Mouse (Mus musculus): ENCODE results near the gene Havcr1.
"Not testable (repeated sequence)": the region's sequence is repeated elsewhere in the genome, so short reads cannot be mapped to it uniquely, and the experiment has no call there.

Havcr1 gene

DNA sequence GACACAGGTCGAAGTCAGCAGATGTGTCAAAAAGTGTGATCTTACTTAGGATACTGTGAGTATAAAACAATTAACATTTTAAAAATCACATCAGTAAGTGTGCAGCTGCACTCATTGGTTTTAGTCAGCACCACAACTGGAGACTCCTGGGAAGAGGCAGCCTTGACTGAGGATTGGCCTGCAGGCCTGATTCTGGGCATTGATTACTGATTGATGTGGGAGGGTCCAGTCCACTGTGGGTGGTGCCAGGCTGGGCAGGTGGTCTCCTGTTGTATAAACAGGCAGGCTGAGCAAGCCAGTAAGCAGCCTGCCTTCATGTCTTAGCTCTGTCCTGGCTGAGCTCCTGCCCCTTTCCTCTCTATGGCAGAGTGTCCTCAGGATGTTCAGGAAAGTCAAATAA, at the start of gene Havcr1:
Gene Havcr1 (plus strand): TSS at position 5 of the 400 bp plus-strand sequence.
- DNase-seq, result not testable (repeated sequence)

DNA sequence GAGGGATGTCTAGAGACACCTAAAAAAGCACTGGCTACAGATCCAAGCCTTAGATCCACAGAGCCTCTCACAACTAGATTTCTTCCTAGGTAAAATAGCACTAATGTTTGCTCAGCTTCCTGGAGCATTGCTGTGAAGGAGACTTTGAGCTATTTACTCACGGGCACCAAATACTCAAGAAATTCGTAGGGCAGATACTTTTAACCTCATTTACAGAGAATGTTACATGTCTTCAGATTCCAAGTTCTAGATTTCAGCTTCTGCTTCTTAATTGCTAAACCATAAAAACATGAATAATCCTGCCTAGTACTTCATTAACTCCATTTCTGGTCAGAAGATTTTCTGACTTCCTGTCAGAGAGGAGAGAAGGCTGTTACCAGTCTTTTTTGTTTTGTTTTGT, 44.7 kb upstream of the Havcr1 start:
- no peak for DNase-seq

DNA sequence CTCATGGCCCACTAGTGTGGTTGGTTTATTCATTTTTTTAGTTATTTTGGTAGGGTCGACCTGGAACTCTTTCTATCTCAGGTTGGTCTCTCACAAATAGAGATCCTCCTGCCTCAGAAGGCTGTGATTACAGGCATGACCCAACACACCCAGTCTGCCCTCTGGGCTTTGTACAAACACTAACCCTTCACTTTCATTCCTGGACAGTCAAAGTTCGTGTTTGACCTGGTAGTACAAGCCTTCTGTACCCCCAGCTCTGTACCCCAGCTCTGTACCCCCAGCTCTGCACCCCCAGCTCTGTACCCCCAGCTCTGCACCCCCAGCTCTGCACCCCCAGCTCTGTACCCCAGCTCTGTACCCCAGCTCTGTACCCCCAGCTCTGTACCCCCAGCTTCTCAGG, 39.0 kb upstream of the Havcr1 start:
- not testable (repeated sequence) for DNase-seq

DNA sequence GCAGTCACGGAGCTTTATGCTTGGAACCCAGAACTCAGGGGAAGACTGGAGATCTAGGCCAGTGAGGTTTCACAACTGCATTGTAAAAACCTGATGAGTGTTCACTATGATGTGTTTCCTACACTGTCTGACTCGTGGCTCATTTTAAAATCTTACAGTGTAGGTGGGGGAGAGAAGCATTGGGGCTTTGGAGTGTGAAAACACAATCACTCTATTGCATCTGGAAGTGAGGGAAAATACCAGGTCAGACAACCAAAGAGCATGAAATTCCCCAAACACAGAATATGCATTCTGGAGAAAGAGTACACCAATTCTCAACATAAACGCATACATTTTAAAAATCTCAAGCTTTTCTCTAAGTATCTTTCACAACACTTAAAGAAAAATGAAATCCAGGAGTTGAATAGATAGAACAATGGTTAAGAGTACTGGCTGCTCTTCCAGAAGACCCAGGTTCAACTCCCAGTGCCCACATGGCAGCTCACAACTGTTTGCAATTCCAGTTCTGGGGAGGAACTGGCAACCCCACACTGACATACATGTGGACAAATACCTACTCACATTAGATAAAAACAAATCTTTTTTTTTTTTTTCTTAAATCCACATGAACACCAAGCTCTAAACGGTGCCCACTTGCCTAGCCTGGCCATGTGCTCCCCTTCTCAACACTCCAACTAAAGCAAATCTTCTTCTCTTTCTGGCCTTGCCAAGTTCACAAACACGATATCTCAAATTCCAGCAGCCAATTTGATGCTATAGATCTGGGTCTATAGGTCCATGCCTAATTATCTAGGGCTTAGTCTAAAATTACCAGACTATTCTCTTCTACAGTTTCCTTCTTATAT, 37.2 kb upstream of the Havcr1 start:
- DNase-seq, result no peak

DNA sequence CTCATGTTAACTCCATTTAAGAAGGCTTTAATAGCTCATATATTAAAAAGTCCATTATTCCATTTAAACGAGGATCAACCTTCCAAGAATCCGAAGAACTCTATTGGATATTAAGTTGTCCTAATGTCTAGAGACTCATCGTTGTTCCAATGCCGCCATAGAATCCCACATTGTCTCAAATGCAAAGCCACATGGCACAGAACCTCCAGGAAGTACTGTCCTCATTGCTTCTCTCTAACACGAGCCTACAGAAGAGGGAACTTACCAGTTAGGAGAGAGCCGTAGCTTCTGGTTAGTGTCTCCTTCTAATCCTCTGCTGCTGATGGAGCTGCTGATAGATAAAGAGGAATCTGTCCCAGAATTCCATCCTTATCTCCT, 36.6 kb upstream of the Havcr1 start:
- no peak for DNase-seq

DNA sequence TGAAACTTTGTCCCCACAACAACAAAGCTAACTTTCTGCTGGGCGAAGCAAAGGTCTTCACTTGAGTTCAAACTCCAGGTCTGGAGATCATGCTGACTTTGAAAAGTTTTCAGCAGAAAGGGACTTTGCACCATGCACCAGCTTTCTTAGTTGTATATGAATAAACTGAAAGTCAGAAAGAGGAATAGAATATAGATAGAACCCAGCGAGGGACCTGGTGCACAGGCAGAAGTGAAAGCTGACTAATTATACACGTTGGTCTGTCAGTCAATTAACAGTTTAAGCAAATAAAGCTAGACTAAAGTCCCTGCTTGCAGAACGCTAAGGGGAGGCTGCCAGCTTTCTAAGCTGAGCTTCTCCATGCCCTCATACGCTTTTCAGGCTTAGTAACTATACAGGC, 36.0 kb upstream of the Havcr1 start:
- DNase-seq, result no peak

DNA sequence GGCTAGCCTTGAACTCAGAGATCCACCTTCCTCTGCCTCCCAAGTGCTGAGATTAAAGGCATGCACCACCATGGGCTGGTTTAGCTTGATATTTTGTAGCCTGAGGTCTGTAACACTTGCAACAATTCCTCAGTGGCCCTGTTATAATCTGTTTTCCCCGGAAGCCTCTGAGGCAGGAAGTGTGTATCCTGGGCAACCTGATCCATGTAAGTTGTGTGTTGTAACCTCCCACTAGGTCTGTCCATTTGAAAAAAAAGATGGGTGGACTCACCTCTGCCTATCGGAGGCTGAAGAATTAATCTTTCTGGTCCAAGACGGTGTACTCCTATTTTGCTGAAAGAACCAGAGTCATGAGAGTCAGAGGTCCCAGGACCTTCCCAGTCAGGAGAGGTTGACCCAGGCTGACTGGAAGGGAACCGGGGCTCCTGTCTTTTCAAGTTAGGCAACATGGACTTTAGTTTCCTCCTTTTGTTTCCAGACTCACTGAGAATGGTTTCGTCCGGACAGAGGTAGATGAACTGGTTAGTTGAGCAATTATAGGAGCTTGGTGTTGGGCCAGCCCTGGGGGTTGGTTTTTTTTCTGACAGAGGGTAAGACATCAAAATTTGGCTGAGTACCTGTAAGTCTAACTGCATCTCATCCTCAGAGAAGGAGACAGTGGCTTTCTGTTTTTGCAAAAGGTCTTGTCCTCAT, 28.1 kb upstream of the Havcr1 start, which contains the start of gene Timd2:
Gene Timd2 (minus strand): TSS at position 398 of the 693 bp plus-strand sequence.
- no peak for DNase-seq

DNA sequence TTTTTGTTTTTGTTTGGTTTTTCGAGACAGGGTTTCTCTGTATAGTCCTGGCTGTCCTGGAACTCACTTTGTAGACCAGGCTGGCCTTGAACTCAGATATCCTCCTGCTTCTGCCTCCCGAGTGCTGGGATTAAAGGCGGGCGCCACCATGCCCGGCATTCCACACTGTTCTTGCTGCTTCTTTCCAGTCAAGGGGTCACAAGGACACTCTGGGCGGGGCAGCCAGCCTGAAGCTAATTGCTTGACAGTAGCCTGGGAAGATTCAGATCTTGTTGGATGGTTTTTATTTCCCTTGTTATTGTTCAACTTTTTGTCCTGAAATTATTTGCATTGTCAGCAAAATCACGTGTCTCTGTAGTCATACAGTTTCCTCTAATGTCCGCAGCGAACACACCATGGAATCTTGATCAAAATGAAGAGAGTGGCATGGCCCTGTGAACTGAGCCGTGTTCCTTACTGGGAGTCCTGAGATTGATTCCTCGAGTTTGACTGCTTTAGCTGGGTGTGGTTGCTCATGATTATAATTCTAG, 3.3 kb upstream of the Havcr1 start:
- DNase-seq, result no peak

DNA sequence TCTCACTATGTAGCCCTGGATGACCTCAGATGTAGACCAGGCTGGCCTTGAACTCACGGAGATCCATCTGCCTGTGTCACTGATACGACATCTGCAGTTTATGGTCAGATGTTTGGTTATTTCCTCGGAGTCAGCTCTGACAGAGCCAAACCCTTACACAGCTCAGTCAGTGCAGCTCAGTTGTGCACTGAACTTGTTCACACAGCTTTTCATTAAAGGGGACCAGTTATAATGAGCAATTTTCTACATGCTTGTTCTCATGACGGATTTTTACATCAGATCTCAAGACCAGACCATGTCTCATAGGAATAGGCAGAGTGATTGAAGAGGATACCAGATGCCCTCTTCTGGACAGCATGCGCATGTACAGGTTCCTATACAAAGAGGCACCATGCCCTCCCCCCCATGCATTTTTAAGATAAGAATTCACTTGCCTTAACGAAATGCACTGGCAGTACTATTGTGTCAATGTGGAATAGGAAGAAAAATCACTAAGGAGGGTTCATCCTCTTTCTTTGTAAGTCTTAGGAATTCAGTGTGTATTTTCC, 1.6 kb upstream of the Havcr1 start:
- no peak for DNase-seq

DNA sequence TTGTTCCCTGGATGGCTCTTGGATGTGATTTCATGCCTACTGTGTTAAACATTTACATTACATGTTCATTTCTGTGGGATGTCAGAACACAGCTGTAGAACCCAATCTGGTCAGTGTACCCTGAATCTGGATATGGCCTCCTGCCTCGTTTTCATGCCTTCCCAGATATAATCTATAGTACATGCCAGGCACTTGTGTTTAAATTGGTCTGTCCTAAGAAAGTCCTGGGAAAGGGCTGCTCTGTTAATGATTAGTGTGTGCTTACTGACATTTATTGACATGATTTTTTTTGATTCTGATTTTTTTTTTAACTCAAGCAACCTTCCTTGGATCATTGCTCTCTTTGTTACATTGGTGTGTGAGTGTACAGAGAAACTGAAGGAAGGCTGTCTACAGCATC, 263 bp upstream of the Havcr1 start:
- no peak for DNase-seq

DNA sequence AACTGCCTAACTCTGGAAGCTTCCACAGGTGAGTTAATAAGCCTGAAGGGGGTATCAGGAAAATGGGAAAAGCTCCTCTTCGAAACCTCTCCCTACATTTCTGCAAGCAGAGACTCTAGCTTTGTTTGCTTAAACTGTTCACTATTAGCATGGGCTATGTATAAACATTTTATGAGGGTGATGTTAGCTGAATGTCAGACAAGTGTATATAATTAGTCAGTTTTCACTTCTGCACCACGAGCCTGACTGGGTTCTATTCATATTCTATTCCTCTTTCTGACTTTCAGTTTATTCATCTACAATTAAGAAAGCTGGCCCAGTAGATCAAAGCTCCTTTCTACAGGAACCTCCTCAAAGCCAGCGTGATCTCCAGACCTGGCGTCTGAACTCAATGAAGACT, 4.6 kb downstream of the Havcr1 start:
- no peak for DNase-seq

DNA sequence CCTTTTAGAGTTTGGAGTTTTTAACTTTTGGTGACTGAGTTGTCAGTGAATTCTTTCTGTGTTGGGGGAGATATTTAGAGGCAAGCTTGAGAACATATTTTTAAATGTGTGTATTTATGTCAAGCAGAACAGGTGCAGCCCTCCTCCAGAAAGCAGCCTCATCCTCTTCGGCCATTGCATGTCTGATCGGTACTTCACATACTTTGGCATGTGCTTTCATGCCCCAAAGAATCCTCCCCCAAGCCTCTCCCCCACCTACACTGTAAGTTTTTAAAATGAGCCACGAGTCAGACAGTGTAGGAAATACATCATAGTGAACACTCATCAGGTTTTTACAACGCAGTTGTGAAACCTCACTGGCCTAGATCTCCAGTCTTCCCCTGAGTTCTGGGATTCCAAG, 6.0 kb downstream of the Havcr1 start:
- DNase-seq, result no peak

DNA sequence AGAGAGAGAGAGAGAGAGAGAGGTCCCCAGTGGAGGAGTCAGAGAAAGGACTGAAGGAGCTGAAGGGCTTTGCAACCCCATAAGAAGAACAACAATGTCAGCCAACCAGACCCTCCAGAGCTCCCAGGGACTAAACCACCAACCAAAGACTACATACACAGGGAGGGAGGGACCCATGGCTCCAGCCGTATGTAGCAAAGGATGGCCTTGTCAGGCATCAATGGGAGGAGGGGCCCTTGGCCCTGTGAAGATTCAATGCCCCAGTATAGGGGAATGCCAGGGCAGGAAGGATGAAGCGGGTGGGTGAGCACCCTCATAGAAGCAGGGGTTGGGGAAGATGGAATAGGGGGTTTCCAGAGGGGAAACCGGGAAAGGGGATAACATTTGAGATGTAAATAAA, 6.8 kb downstream of the Havcr1 start:
- no peak for DNase-seq

DNA sequence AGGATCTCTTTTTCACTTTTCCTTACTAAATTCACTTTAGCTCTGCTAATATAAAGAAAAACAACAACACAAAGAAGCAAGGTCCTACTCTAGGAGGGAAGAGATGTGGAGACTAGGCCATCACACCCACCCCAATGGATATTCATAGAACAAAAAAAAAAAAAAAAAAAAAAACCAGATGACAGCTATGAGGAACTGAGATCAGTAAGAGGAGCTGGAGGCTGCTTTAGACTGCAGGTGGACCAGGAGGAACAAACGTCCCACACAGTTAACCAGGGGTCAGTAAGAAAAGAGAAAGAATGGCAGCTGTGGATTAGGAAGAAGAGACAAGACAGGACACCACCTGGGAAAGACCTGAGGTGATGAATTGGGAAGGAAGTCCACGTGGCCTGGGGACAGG, 13.1 kb downstream of the Havcr1 start:
- no peak for DNase-seq

DNA sequence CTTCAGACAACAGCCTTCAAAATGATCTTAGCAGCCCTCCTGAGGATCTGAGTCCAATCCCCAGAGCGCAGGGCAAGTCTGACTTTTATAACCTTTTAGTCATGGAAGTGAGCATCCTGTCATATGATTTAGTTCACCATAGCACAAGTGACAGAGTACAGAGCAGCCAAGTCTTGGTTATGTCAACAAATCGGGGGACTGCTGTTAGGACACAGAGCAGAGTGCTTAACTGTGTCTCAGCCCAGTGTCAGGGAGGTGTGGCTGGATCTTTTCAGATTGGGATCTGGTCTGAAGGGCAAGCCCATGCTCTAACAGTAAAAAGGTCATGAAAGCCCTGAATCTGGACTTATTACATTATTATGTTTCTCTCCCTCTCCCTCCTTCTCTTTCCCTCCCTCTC, 18.8 kb downstream of the Havcr1 start:
- DNase-seq, result no peak

DNA sequence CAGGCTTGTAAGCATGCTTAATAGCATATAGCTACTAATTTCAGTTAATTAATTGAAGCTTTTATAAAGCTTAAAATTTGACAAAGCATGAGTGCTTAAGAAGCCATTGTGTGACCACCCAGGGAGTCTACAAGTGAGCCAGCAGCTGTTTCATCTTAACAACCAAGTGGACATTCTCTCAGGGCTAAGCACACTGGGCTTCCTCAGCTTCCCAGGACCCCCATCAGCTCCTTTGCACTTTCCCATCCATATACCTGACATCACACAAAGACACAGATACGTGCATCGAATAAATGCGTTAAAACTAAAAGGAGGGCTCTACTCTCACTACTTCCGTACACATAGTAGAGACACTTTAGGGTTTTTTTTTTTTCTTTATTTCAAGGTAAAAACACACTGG, 19.8 kb downstream of the Havcr1 start:
- DNase-seq, result no peak

DNA sequence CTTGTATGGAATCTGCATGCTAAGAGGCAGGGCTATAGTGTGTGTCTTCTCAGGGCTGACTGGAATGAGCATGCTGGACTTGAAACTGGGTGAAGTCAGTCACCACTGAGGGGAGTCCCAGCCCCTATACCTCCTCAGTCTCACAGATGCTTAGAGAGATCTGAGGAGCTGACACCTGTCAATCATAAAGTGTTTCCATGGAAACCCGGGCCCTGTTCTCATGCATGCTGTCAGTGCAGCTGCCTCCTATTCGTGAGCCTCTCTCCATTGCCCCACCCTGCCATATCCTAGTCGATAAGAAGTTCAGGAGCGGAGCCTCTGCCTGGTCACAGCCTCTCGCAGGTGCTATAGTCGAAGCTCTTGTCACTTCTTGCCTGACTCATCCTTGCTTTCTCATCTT, 20.8 kb downstream of the Havcr1 start:
- not testable (repeated sequence) for DNase-seq

DNA sequence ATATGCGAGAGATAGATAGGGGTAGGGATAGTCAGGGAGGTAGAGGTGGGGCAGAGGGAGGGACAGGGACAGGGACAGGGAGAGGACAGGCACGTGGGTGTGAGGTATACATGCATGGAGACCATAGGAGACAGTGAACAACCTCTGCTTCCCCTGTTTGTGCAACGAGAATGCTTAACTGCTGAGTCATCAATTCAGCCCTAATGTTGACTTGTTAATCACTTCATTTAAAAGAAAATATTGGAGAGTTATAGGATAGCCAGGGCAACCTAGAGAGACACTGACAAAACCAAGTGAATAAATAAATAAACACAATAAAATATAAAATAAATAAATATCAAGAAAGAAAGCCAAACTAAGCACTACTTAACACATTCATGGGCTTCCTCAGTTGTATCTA, 42.0 kb downstream of the Havcr1 start:
- no peak for DNase-seq

DNA sequence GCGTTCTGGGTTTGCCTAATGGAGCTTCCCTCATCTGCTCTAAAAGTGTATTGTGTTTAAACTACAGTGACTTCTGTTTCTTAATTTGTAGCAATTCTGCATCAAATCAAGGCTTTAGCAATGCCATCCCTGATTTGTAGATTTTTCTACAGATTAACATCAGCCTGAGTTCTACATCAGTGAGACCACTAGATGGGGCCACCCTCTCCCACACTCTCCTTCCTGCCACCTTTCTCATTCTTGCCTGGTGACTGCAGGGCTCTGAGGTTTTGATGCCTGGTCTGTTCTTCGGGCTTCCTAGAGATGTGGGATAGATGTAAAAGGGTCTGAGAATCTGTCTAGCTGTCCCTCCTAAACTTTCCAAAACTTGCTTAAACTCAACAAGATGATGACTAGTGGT, 44.9 kb downstream of the Havcr1 start:
- DNase-seq, result no peak

DNA sequence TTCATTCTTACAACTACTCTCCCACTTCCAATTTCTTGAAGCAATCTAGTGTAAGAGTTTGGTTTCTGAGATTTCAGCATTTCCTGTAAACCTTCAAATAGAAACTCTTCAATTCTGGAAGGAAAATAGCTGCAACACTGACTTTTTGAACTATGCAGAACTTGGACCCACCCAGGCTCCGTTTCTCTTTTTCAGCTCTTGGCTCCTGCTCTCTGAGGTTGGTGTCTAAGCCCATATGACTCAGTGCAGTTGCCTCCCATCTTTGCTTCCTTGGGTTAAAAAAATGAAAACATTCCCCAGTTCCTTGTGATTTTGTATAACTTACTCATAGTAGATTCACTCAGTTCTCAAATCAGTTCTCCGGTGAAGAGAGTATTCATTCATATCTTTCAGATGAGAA, 69.6 kb downstream of the Havcr1 start:
- DNase-seq, result no peak

DNA sequence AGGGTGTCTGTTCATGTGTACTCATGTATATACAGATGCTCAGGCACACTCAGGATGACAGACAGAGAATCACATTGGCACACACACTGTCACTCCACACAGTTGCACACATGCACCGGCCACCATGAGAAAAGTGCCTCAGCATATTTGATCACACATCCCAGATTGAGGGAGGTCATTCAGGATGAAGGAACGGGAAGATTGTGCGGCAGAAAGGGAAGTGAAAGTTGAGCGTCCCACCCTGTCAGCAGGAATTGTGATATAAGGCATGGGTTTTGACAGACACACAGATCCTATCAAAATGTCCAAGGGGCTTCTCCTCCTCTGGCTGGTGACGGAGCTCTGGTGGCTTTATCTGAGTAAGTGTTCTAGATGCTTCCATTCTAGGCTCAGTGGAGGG, 75.6 kb downstream of the Havcr1 start, which contains the start of gene Timd4:
Gene Timd4 (plus strand): TSS at position 290 of the 400 bp plus-strand sequence.
- DNase-seq, result no peak

DNA sequence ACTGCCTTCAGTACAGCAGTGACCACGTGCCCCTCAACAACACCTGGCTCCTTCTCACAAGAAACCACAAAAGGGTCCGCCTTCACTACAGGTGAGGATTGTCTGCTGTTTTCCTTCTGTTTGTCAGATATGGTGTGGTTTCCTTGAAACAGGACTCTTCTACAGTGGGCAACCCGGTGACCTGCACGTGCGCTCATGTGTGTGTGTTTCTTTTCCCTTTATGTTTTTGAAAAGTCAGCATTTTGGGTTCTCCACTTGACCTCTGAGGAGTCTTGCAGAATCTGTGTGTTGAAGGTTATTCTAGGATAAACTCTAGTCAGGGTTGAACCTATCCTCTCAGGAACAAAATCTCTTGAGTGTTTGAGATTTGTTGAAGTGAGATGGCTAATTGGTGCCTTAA, 82.8 kb downstream of the Havcr1 start:
- no peak for DNase-seq

DNA sequence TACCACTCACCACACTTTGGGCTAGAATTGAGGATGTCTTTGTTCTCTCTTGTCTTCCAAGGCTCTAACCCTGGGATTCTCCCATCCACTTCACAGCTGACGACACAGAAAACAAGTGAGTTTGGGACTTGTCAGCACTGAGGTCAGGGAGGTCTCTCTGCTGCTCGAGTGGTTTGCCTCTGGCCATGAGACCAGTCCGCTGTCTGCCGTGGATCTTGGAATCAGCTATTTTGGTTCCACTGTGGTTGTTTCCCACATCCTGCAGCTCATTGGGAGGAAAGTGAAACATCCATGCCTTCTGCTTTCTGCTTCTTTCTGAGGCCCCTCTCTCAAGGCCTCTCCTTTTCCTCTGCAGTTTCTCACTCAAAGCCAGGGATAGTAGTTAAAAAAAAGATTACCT, 85.0 kb downstream of the Havcr1 start:
- no peak for DNase-seq
